Mouse (Mus musculus) cerebellum, adult 2 months (tissue): ENCODE data around the gene Fam185a.

Source experiments
- CTCF ChIP-seq: fragments of 200-500 bp; IDR thresholded peaks from 2 replicates; pipeline ENCODE4 v1.5.1; 2011; ENCODE audit warnings: low read depth, mild to moderate bottlenecking, control low read depth, low read length, moderate library complexity, borderline replicate concordance; ENCODE audit not compliant: insufficient read depth
- POLR2A ChIP-seq: fragments of 200-500 bp; IDR thresholded peaks from 2 replicates; pipeline ENCODE4 v1.6.1; 2011; ENCODE audit warnings: low read length, control low read depth, borderline replicate concordance; ENCODE audit not compliant: insufficient read depth

- TF ChIP-seq CTCF (no peak), POLR2A (no peak)
Measured at GRCm38 (mm10) chr5:21505159-21505558, 80.4 kb downstream of the Fam185a start.
